Mouse (Mus musculus): ENCODE measurements around the gene Olfr16.

Olfr16 gene

GRCm38 (mm10) chr1:172950160-172950559 is at the start of gene Olfr16:
TSS of gene Olfr16 (plus strand) at chr1:172950409.
- no peak for DNase-seq (ENCODE audit: extremely low read depth, low read depth)

DNA sequence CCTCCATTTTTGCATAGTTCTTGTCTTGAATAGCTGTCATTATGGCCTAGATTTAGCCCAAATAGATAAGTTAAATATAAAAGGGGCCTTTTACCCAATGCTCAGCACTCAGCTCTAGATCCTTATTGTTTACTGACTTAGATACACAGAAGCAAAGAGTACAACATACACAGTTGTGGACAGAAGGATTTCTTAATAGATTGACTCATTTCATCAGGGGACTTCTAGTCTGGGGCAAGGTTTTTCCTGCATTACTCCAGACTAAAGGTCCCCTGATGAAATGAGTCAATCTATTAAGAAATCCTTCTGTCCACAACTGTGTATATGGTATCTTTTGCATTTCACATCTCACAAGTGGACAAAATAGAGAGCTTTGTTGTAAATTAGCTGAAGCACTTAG is 46.9 kb upstream of the Olfr16 start:
- no peak for DNase-seq (ENCODE audit: extremely low read depth, low read depth)

- no peak for DNase-seq (ENCODE audit: extremely low read depth, low read depth)
Measured at GRCm38 (mm10) chr1:172917115-172917514, 33.1 kb upstream of the Olfr16 start.

DNA sequence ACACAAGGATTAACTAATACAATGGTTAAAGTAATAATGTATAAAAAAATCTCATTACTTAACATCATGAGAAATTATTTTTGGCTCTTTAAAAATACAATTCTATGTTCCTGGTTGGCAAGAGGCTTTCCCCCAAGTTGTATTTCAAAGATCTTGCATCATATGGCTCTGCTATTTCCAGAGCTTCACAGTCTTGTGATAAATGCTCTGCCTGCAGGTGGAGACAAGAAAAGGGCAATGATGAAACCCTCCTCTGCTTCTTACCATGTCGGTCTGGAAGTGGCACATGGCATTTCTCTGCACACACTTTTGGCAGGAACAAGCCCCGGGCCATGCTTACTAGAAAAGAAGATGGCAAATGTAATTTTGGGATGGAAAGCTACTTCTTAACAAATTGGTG is 31.8 kb upstream of the Olfr16 start:
- no peak for DNase-seq (ENCODE audit: extremely low read depth, low read depth)

- DNase-seq (ENCODE audit: extremely low read depth, low read depth) = no peak
Measured at GRCm38 (mm10) chr1:172932197-172932596, 18.0 kb upstream of the Olfr16 start.

DNA sequence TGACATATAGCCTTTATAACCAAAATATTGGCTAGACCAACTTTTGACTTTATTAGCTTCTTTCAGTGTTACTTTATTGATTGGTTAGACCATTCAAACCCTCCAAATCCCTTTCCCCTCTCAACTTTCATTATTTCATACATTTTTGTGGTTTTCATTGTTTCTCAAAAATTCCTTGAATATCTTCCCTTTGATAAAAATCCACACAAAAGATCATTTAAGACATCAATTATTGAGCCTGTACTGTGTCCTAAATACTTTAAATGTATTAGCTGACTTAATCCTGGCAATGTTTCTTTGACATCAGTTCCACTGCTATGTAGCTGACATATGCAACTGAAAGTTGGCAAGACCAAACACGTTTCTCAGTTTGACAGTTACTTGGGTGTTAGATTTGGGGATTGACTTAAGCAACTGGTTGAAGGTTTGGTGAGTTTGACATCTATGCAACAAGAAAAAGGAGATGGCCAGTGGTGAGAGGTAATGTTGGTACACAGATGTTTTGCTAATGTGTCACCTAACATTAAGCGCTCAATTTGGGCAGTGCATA is 1.0 kb downstream of the Olfr16 start:
- DNase-seq (ENCODE audit: extremely low read depth, low read depth) = no peak

DNA sequence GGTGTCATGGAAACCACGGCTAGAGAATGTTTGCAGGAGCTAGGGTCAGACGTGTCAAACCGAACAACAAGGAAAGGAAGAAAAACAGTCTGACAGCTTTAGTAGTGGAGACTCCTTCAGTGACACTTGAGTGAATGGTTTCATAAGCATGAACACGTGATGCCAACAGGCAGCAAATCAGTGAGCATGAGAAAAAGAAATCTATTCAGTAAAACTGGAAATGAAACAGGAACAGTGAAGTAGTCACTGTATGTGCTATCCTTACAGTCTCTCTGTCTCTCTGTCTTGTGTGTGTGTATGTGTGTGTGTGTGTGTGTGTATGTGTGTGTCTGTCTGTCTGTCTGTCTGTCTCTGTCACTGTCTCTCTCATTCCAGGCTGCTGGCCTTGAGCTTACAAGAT is 5.2 kb downstream of the Olfr16 start:
- DNase-seq (ENCODE audit: extremely low read depth, low read depth) = no peak

DNA sequence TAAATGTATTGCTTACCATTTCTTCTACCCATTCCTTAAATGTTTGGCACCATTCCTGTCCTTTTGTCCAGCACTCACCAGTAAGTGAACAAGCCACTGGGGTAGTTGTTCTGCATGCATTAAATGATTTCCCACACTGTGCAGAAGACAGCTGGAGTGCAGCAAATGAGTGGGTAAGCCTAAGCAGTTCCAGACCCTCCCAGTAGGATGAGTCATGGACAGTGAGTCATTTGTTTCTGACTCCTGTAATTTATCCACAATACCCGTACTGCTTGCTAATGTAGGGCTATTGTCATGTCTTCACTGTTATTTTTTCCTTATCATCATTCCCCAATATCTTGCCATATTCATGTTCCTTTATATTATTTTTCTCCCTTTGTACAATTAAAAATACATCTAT is 10.2 kb downstream of the Olfr16 start:
- DNase-seq (ENCODE audit: extremely low read depth, low read depth) = no peak

DNA sequence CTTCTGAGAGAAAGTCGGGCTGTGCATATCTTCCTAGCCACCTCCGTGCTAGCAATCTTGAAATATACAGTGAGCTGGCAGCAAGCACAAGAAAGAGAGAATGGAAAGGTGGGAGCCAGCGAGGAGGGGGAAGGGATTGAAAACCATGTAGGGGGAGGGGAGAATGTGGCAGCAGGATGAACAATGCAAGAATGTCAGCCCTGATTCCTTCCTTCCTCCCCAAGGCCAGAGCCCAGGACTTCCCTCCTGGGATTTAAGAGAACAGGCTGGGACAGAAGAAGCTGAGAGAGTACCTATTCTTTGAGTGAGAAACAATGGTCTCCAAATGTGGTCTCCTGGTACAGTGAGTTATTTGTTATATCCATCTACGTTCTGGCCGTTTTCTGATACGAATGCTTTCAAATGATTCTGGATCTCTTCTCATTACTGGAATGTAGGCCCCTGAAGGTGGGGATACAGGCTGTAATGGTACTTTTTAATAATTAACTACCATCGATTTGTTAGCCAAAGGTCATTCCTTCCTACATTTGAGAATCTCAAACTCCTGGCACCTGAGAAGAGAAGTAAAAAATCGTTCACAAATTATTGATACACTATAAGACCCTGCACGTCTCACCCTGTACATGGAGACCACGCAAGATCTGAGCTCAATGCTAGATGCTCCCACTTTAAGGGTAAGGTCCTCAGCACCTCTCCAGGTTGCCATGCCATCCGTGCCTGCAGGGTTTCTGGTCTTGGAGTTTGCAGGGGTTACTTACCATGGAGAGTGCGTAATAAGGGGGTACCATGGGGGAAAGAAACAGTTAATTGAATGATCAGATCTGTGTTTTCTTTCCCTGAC is 39.8 kb downstream of the Olfr16 start:
- DNase-seq (ENCODE audit: extremely low read depth, low read depth) = no peak

- DNase-seq (ENCODE audit: extremely low read depth, low read depth) = no peak
Measured at GRCm38 (mm10) chr1:172990635-172991009, 40.4 kb downstream of the Olfr16 start.
